Comparison of ENCODE assay signal across 17 mouse cellular contexts in genomic region chr1:192192710-192193109, GRCm38 (mm10). TPM values are rescaled to one million over a fixed set of nuclear protein-coding genes. Genes with fewer than 3 reads are reported as not detected.
A peak's percentile ranks its signal among the peaks of the same experiment; 100 is the strongest.
DNase-seq lines count a peak whose midpoint lies in the region; ATAC-seq lines count a peak whose summit lies in the region.
"Had no signal": no experiment of that assay in that cellular context is flagged by ENCODE, and none has a peak within 500 bp of the region (broad histone marks: within the 10 kb centered on the region; RNA-seq: fewer than 3 reads in every experiment).

No protein-coding gene starts in this region.

- no peak overlapping the region for H3K4me3 ChIP-seq in hindbrain, embryonic 13.5 days
- no peak overlapping the region for H3K4me3 ChIP-seq in hindbrain, embryonic 11.5 days (ENCODE audit: low read depth, low read length)
- H3K4me3 ChIP-seq in neural tube, embryonic 13.5 days = 0 out of 2 replicates have a peak overlapping the region, but pooled peaks have one; percentile 57
- H3K4me3 ChIP-seq in neural tube, embryonic 14.5 days (ENCODE audit: low read depth, low read length) = no peak overlapping the region
- H3K4me3 ChIP-seq: heart, embryonic 12.5 days; limb, embryonic 10.5 days; liver, embryonic 12.5 days had no signal

- H3K9ac ChIP-seq in hindbrain, embryonic 13.5 days = no peak overlapping the region
- no peak overlapping the region for H3K9ac ChIP-seq in hindbrain, embryonic 11.5 days (ENCODE audit: low read depth, low read length)
- no peak overlapping the region for H3K9ac ChIP-seq in neural tube, embryonic 13.5 days
- H3K9ac ChIP-seq in neural tube, embryonic 14.5 days (replicated peaks; ENCODE audit: low read depth, low read length) = no peak overlapping the region
- H3K9ac ChIP-seq: heart, embryonic 12.5 days; liver, embryonic 12.5 days had no signal

- no peaks in the 10 kb centered on the region for H3K9me3 ChIP-seq in hindbrain, embryonic 13.5 days
- H3K9me3 ChIP-seq in hindbrain, embryonic 11.5 days (ENCODE audit: control insufficient read depth, low read length) = no peaks in the 10 kb centered on the region
- no peaks in the 10 kb centered on the region for H3K9me3 ChIP-seq in neural tube, embryonic 13.5 days
- no peaks in the 10 kb centered on the region for H3K9me3 ChIP-seq in neural tube, embryonic 14.5 days (ENCODE audit: control insufficient read depth, low read length)
- H3K9me3 ChIP-seq: heart, embryonic 12.5 days; limb, embryonic 10.5 days; liver, embryonic 12.5 days had no signal

- peak overlapping the region; percentile 94; the same call in 1 of the 2 replicates for H3K4me2 ChIP-seq in hindbrain, embryonic 13.5 days
- no peak overlapping the region for H3K4me2 ChIP-seq in hindbrain, embryonic 11.5 days (replicated peaks; ENCODE audit: low read depth, low read length)
- peak overlapping the region; percentile 85 for H3K4me2 ChIP-seq in neural tube, embryonic 13.5 days
- peak overlapping the region; percentile 79; the same call in 1 of the 2 replicates for H3K4me2 ChIP-seq in neural tube, embryonic 14.5 days (ENCODE audit: low read depth, low read length)
- H3K4me2 ChIP-seq: heart, embryonic 12.5 days; liver, embryonic 12.5 days had no signal

- WGBS in hindbrain, embryonic 13.5 days = 78% methylated on average over 9 of the region's 9 CpGs
- 70% methylated on average over 9 of the region's 9 CpGs for WGBS in hindbrain, embryonic 11.5 days
- 71% methylated on average over 9 of the region's 9 CpGs for WGBS in neural tube, embryonic 13.5 days
- WGBS in neural tube, embryonic 14.5 days = 65% methylated on average over 9 of the region's 9 CpGs

- H3K36me3 ChIP-seq in hindbrain, embryonic 13.5 days = no peaks in the 10 kb centered on the region
- H3K36me3 ChIP-seq in hindbrain, embryonic 11.5 days (ENCODE audit: control insufficient read depth, insufficient read depth, low read length) = no peaks in the 10 kb centered on the region
- H3K36me3 ChIP-seq in neural tube, embryonic 13.5 days = no peaks in the 10 kb centered on the region
- H3K36me3 ChIP-seq in neural tube, embryonic 14.5 days (ENCODE audit: control insufficient read depth, insufficient read depth, low read length) = no peaks in the 10 kb centered on the region
- H3K36me3 ChIP-seq: heart, embryonic 12.5 days; limb, embryonic 10.5 days; liver, embryonic 12.5 days had no signal

- no peak overlapping the region for H3K27ac ChIP-seq in hindbrain, embryonic 13.5 days
- no peak overlapping the region for H3K27ac ChIP-seq in hindbrain, embryonic 11.5 days (ENCODE audit: low read depth, low read length)
- no peak overlapping the region for H3K27ac ChIP-seq in neural tube, embryonic 13.5 days (replicated peaks)
- no peak overlapping the region for H3K27ac ChIP-seq in neural tube, embryonic 14.5 days (ENCODE audit: low read depth, low read length)
- H3K27ac ChIP-seq: limb, embryonic 10.5 days; liver, embryonic 12.5 days had no signal

- DNase-seq in hindbrain, embryonic 11.5 days (ENCODE audit: low spot score) = no peak
- no peak for DNase-seq in neural tube, embryonic 10.5 days (ENCODE audit: extremely low spot score, low spot score)
- peak; percentile 50 to 51 for DNase-seq in cerebellum, postnatal 25 days
- DNase-seq: adrenal gland, postnatal 36 days; heart, postnatal 36 days had no signal

- H3K4me1 ChIP-seq in hindbrain, embryonic 13.5 days (replicated peaks) = peaks cover 18% of the 10 kb centered on the region
- H3K4me1 ChIP-seq in hindbrain, embryonic 11.5 days (replicated peaks; ENCODE audit: control insufficient read depth, insufficient read depth, low read length) = no peaks in the 10 kb centered on the region
- peaks cover 18% of the 10 kb centered on the region for H3K4me1 ChIP-seq in neural tube, embryonic 13.5 days (replicated peaks)
- H3K4me1 ChIP-seq in neural tube, embryonic 14.5 days (ENCODE audit: control insufficient read depth, insufficient read depth, low read length) = 0 out of 2 replicates have a peak, but pooled peaks cover 2% of the 10 kb centered on the region
- H3K4me1 ChIP-seq: heart, embryonic 12.5 days; liver, embryonic 12.5 days had no signal

- peaks cover 46% of the 10 kb centered on the region for H3K27me3 ChIP-seq in hindbrain, embryonic 13.5 days
- H3K27me3 ChIP-seq in hindbrain, embryonic 11.5 days (ENCODE audit: control insufficient read depth, insufficient read depth, low read length) = peaks cover 18% of the 10 kb centered on the region
- peaks cover 23% of the 10 kb centered on the region for H3K27me3 ChIP-seq in neural tube, embryonic 13.5 days
- peaks cover 9% of the 10 kb centered on the region for H3K27me3 ChIP-seq in neural tube, embryonic 14.5 days (ENCODE audit: control insufficient read depth, insufficient read depth, low read length)

- ATAC-seq in hindbrain, embryonic 13.5 days (ENCODE audit: low FRiP score) = no peak
- no peak for ATAC-seq in hindbrain, embryonic 11.5 days (ENCODE audit: low FRiP score)
- no peak for ATAC-seq in neural tube, embryonic 13.5 days (ENCODE audit: low read depth)
- no peak for ATAC-seq in neural tube, embryonic 14.5 days (ENCODE audit: low read depth)
- no peak for ATAC-seq in megakaryocyte-erythroid progenitor cell, adult 5-6 weeks (replicated peaks; ENCODE audit: low FRiP score, low TSS enrichment, poor library complexity, severe bottlenecking)
- no peak for ATAC-seq in erythroblast, adult 5-6 weeks (replicated peaks; ENCODE audit: low FRiP score, poor library complexity, severe bottlenecking)
- ATAC-seq: forebrain, embryonic 14.5 days; intestine, embryonic 16.5 days; liver, embryonic 12.5 days; lung, postnatal 0 days had no signal

RNA-seq across cellular contexts. Expression of gene Kcnh1, which starts 2.1 kb away (rescaled TPM):
- polyA plus RNA-seq in hindbrain, embryonic 13.5 days (2015; fragmentation: Nextera tagmentation; extraction: Ambion mirVana) = 1.8 and 2.2 TPM in 2 replicates
- 0.40 and 0.64 TPM in 2 replicates for polyA plus RNA-seq in hindbrain, embryonic 11.5 days (2014; fragmentation: Nextera tagmentation; extraction: Ambion mirVana)
- polyA plus RNA-seq in neural tube, embryonic 13.5 days (2015; fragmentation: Nextera tagmentation; extraction: Ambion mirVana) = 3.5 and 3.9 TPM in 2 replicates
- polyA plus RNA-seq in neural tube, embryonic 14.5 days (2014; fragmentation: Nextera tagmentation; extraction: Ambion mirVana) = 3.1 and 4.2 TPM in 2 replicates
- not detected in 2 replicates for total RNA-seq in megakaryocyte-erythroid progenitor cell, adult 5-6 weeks (2014; fragmentation: Nextera tagmentation)
- not detected in 2 replicates for total RNA-seq in megakaryocyte-erythroid progenitor cell, adult 5-6 weeks (2017)
- total RNA-seq in erythroblast, adult 5-6 weeks (2015; ENCODE audit: low replicate concordance) = not detected in 2 replicates
- 0.14 TPM in 1 of 2 replicates, not detected in the other for total RNA-seq in erythroblast, adult 5-6 weeks (2017; ENCODE audit: low replicate concordance)
- total RNA-seq: megakaryocyte progenitor cell, adult 5-6 weeks had no signal
- polyA plus RNA-seq: liver, embryonic 12.5 days had no signal

RNA-seq across cellular contexts. Expression of gene Rcor3, which starts 54.8 kb away (rescaled TPM):
- polyA plus RNA-seq in hindbrain, embryonic 13.5 days (2015; fragmentation: Nextera tagmentation; extraction: Ambion mirVana) = 29.5 and 32.9 TPM in 2 replicates
- 20.3 and 22.2 TPM in 2 replicates for polyA plus RNA-seq in hindbrain, embryonic 11.5 days (2014; fragmentation: Nextera tagmentation; extraction: Ambion mirVana)
- polyA plus RNA-seq in neural tube, embryonic 13.5 days (2015; fragmentation: Nextera tagmentation; extraction: Ambion mirVana) = 32.3 and 35.7 TPM in 2 replicates
- polyA plus RNA-seq in neural tube, embryonic 14.5 days (2014; fragmentation: Nextera tagmentation; extraction: Ambion mirVana) = 47.2 and 55.7 TPM in 2 replicates
- 26.1 and 35.9 TPM in 2 replicates for total RNA-seq in megakaryocyte-erythroid progenitor cell, adult 5-6 weeks (2014; fragmentation: Nextera tagmentation)
- 18.3 and 28.4 TPM in 2 replicates for total RNA-seq in megakaryocyte-erythroid progenitor cell, adult 5-6 weeks (2017)
- 7.5 and 12.5 TPM in 2 replicates for total RNA-seq in erythroblast, adult 5-6 weeks (2015; ENCODE audit: low replicate concordance)
- 10.8 and 41.0 TPM in 2 replicates for total RNA-seq in erythroblast, adult 5-6 weeks (2017; ENCODE audit: low replicate concordance)

Comparison
In these comparisons a context has a peak if more than half of its experiments do, and no peak if none do; other contexts are left out.
1. DNase-seq: peak in cerebellum, postnatal 25 days (2 of 2); none in hindbrain, embryonic 11.5 days (single experiment) and neural tube, embryonic 10.5 days (single experiment).